Mouse (Mus musculus) T-helper 2 cell (primary cell): ENCODE results near the gene 4930438A08Rik.

Experiments used
- in situ Hi-C: fragments of 300-600 bp; cut with MboI, MseI; formaldehyde crosslinking; loops from one replicate; pipeline ENCODE4 v1.15.1; 2025; ENCODE audit warnings: high pct_unique_total_duplicates

4930438A08Rik gene

DNA sequence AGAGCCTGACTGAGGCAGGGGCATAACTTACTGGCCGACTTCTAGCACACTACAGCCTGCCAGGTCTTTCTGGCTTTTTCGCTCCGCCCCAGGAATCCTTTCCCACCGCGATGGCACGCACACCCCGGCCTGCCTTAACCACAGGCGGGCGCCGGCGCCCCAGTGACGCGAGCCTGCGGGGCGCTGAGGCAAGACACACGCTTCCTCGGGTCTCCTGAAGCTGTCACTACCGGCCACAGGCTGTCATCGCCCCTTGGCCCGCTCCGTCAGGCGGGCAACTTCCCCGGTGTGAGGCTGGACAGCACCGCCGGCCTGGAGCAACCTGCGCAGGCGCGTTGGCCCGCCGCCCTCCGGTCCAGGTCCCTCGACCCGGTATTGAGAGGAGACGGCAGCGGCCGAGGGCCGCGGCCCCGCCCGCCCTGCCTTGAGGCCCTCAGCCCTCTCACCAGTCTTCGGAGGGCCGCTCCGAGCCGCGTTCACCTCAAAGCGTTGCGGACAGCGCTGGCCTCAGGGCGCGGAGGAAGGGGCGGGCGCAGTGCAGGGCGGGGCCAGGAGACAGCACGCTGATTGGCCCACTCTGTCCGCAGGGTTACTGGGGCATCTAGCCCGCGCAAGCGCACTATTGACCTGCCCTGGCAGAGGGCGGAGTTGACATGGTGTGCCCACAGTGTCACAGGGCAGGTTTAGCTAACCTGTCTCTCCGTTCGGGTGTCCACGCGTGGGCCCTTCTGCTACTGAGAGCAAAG lies 48.4 kb downstream of the 4930438A08Rik start:
- in situ Hi-C loops, result loop anchor here (25.0 kb wide), 1 partner anchor 361 kb away; no protein-coding TSS in a partner anchor

GRCm38 (mm10) chr11:58323570-58324340 lies 49.2 kb downstream of the 4930438A08Rik start:
- in situ Hi-C loops, result loop anchor here (25.0 kb wide), 1 partner anchor 361 kb away; no protein-coding TSS in a partner anchor

DNA sequence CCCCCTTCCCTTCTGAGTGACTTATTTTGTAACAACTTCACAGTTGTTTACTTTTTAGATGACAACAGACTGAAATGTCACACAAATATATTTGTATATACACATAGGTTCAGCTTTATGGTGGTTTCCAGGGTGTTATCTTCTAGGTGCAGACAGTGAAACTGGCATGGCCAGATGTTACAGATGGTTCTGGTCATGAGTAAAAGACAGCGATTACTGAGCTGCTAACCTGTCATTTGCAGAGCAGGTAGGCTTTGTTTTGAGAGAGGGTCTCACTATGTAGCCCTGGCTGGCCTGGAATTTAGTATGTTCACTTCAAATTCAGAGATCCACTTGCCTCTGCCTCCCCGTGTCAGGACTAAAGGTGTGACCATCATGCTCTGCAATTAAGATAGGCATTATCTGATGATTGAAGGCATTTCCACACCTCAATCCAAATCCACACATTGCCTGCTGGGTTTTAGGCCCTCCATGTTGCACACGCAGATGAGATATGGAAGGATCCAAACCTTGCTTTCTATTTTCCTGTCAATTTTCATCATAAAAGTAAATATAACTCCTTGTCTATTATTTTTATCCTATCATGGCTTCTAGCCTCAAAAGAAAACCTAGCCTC lies 50.1 kb downstream of the 4930438A08Rik start:
- in situ Hi-C loops, result loop anchor here (25.0 kb wide), 1 partner anchor 362 kb away; no protein-coding TSS in a partner anchor

- in situ Hi-C loops, result no loop called here
These were observed 52.2 kb downstream of the 4930438A08Rik start for GRCm38 (mm10) chr11:58326781-58327180.

DNA sequence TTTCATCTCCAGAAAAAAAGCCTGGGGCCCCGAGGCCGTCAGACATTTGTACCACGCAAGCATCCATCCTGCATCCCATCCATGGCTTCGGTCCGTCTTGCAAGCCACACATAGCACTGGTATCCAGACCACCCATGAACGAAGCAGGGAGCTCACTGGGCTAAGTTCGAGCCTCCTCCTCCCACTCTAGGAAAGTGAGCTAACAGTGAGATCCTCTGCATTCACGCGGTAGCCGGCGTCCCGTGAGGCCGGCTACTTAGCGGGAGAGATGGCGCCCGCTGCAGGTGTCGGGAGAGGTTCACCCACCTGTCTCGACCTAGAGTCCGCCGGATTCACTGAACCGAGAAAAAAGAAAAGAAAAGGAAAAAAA lies 55.3 kb downstream of the 4930438A08Rik start:
- in situ Hi-C loops, result no loop called here

GRCm38 (mm10) chr11:58330276-58331148 lies 55.9 kb downstream of the 4930438A08Rik start, which contains the start of the genes Zfp672 and Sh3bp5l:
TSS of gene Zfp672 (minus strand) at chr11:58330339.
TSS of gene Sh3bp5l (plus strand) at chr11:58330724.
- in situ Hi-C loops, result no loop called here

- in situ Hi-C loops, result no loop called here
These were observed 56.5 kb downstream of the 4930438A08Rik start for GRCm38 (mm10) chr11:58331149-58331495.

- in situ Hi-C loops, result no loop called here
These were observed 56.9 kb downstream of the 4930438A08Rik start for GRCm38 (mm10) chr11:58331546-58331945.

DNA sequence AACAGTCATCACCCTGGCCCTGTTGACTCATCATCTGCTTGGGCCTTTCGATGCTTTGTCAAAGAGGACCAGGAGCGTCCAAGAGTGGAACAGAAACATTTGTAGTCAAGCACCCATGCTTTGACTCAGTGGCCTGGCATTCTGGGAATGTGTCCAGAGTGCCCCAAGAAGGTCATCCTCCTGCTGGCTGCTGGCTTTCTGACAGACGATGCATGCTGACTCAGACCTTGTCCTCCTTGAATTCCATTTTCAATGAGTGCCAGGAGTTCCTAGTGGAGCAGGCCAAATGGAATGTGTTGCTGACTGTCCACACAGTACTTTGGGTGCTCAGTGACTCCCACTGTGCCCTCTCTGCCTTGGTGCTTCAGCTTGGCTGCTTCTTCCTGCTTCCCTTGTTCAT lies 60.1 kb downstream of the 4930438A08Rik start:
- in situ Hi-C loops, result no loop called here
